Mouse (Mus musculus): ENCODE data around the gene Il12rb2.

DNA sequence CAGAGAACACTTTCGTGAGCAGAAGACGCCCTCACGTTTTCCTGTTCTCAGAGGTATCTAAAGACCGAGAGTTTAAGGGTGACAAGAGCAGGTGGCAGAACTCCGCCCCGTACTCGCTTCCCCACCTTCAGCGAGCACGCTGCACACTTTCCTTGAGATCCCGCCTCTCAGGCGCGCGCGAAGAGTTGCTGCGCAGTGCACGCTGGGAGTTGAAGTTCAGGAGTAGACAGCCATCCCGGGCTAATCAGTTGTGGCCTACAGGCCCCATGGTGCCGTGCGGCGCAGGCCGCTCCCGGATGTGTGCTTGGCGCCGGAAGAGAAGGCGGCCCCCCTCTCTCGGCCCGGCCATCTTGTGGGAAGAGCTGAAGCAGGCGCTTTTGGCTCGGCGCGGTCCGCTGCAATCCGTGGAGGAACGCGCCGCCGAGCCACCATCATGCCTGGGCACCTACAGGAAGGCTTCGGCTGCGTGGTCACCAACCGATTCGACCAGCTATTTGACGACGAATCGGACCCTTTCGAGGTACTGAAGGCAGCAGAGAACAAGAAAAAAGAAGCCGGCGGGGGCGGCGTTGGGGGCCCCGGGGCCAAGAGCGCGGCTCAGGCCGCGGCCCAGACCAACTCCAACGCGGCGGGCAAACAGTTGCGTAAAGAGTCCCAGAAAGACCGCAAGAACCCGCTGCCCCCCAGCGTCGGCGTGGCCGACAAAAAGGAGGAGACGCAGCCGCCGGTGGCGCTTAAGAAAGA is 109.2 kb downstream of the Il12rb2 start:
- TF ChIP-seq CTCF (IDR thresholded peaks at IDR 0.05; ENCODE audit: low read depth, low read length) (no peak), EP300 (IDR thresholded peaks at IDR 0.05; ENCODE audit: insufficient read depth, low read depth, low read length) (peak; percentile 20; the same call in 1 of the 2 replicates), POLR2A (IDR thresholded peaks at IDR 0.05; ENCODE audit: insufficient read depth, low read length) (no peak)

Data from ES-Bruce4 (cell line).